Mouse (Mus musculus) hindbrain, embryonic 14.5 days (tissue): Measurements from ENCODE around the gene Gpr45. TPM values are rescaled to one million over a fixed set of nuclear protein-coding genes. Genes with fewer than 3 reads are reported as not detected.

Experiments
- ATAC-seq: fragments of 200-750 bp; cut with Nextera tagmentation; 2 replicates; pipeline ENCODE4 v1.8.0; 2017; ENCODE audit warnings: moderate number of reproducible peaks, mild to moderate bottlenecking, moderate TSS enrichment, moderate library complexity; ENCODE audit not compliant: low FRiP score
- DNase-seq: peaks from one replicate; pipeline ENCODE4 v3.0.0-alpha.2; 2015; ENCODE audit warnings: low spot score
- H3K27ac ChIP-seq: fragments of 300-500 bp; sonication (generic); 2 replicates; pipeline ENCODE4 v1.5.1; 2014; ENCODE audit warnings: mild to moderate bottlenecking, moderate library complexity
- H3K27me3 ChIP-seq: fragments of 300-500 bp; sonication (generic); 2 replicates; pipeline ENCODE4 v1.6.1; 2014; ENCODE audit warnings: mild to moderate bottlenecking, low read length, mixed read lengths; ENCODE audit not compliant: control insufficient read depth, insufficient read depth
- H3K36me3 ChIP-seq: fragments of 300-500 bp; sonication (generic); replicated peaks from 2 replicates; pipeline ENCODE4 v1.6.1; 2014; ENCODE audit not compliant: control insufficient read depth, insufficient read depth
- H3K4me1 ChIP-seq: fragments of 300-500 bp; sonication (generic); replicated peaks from 2 replicates; pipeline ENCODE4 v1.6.1; 2014; ENCODE audit warnings: antibody characterized with exemption, low read length, mixed read lengths; ENCODE audit not compliant: control insufficient read depth, insufficient read depth
- H3K4me2 ChIP-seq: fragments of 300-500 bp; sonication (generic); replicated peaks from 2 replicates; pipeline ENCODE4 v1.6.1; 2014; ENCODE audit warnings: mild to moderate bottlenecking, moderate library complexity
- H3K4me3 ChIP-seq: fragments of 300-500 bp; sonication (generic); replicated peaks from 2 replicates; pipeline ENCODE4 v1.5.1; 2014; ENCODE audit warnings: mild to moderate bottlenecking, low read length
- H3K9ac ChIP-seq: fragments of 300-500 bp; sonication (generic); 2 replicates; pipeline ENCODE4 v1.6.1; 2014
- H3K9me3 ChIP-seq: fragments of 300-500 bp; sonication (generic); 2 replicates; pipeline ENCODE4 v1.6.1; 2016; ENCODE audit warnings: low read length; ENCODE audit not compliant: control insufficient read depth
- WGBS: fragments of 180-500 bp; shearing (Covaris S2); extraction: QIAGEN DNeasy Blood & Tissue Kit; methylation state at CpG from one replicate; pipeline ENCODE4 v1.1.7; 2014; 5-methylcytosine and 5-hydroxymethylcytosine counted together
- polyA plus RNA-seq: library from polyadenylated mRNA; unstranded; fragments of >200 nt; fragmentation: Nextera tagmentation; extraction: Ambion mirVana; gene quantifications from 2 replicates; pipeline ENCODE4 v1.2.1, GENCODE M21; 2014

Gene Gpr45
- polyA plus RNA-seq, 1 experiment from 2014 or later, result 12.5 TPM

GRCm38 (mm10) chr1:42948486-42948885, 4.2 kb upstream of the Gpr45 start:
- WGBS, result 85% methylated on average over 4 of the region's 4 CpGs
- no peak overlapping the region for H3K9ac ChIP-seq
- no peaks in the 10 kb centered on the region for H3K9me3 ChIP-seq

GRCm38 (mm10) chr1:42953482-42953822, 780 bp downstream of the Gpr45 start:
- no peaks in the 10 kb centered on the region for H3K27me3 ChIP-seq
- peak; percentile 48 for DNase-seq
- peak overlapping the region; percentile 64 for H3K4me3 ChIP-seq
- peaks cover 14% of the 10 kb centered on the region for H3K4me1 ChIP-seq
- ATAC-seq, result peak; percentile 72
- peak overlapping the region; percentile 84 for H3K9ac ChIP-seq
- no peaks in the 10 kb centered on the region for H3K36me3 ChIP-seq
- H3K4me2 ChIP-seq, result peak overlapping the region; percentile 83
- WGBS, result 1% methylated on average over 16 of the region's 16 CpGs
- H3K9me3 ChIP-seq, result no peaks in the 10 kb centered on the region
- H3K27ac ChIP-seq, result peak overlapping the region; percentile 85

More at GRCm38 (mm10) chr1:42948486-42948885, 4.2 kb upstream of the Gpr45 start:
- no peaks in the 10 kb centered on the region for H3K27me3 ChIP-seq
- H3K36me3 ChIP-seq, result no peaks in the 10 kb centered on the region
- H3K27ac ChIP-seq, result no peak overlapping the region
- no peaks in the 10 kb centered on the region for H3K4me1 ChIP-seq
- no peak overlapping the region for H3K4me3 ChIP-seq
- no peak for DNase-seq
- no peak overlapping the region for H3K4me2 ChIP-seq
- ATAC-seq, result no peak

GRCm38 (mm10) chr1:42956828-42957227, 4.2 kb downstream of the Gpr45 start:
- Histone ChIP-seq H3K4me3 (no peak overlapping the region), H3K4me2 (no peak overlapping the region), H3K9ac (no peak overlapping the region), H3K27ac (no peak overlapping the region), H3K36me3 (no peaks in the 10 kb centered on the region), H3K9me3 (no peaks in the 10 kb centered on the region), H3K4me1 (peaks cover 14% of the 10 kb centered on the region), H3K27me3 (no peaks in the 10 kb centered on the region)
- DNase-seq (no peak), ATAC-seq (no peak)
- WGBS, result 87% methylated on average over 1 of the region's 1 CpGs

GRCm38 (mm10) chr1:42983082-42983771, 30.6 kb downstream of the Gpr45 start:
- Histone ChIP-seq H3K36me3 (peaks cover 8% of the 10 kb centered on the region; the same call in 1 of the 2 replicates), H3K9ac (no peak overlapping the region), H3K4me3 (no peak overlapping the region), H3K4me2 (no peak overlapping the region), H3K27me3 (no peaks in the 10 kb centered on the region), H3K27ac (no peak overlapping the region), H3K4me1 (no peaks in the 10 kb centered on the region), H3K9me3 (peaks cover 7% of the 10 kb centered on the region; the same call in 1 of the 2 replicates)
- no peak for ATAC-seq
- no peak for DNase-seq
- WGBS, result 79% methylated on average over 8 of the region's 8 CpGs

- no peaks in the 10 kb centered on the region for H3K27me3 ChIP-seq
- H3K27ac ChIP-seq, result no peak overlapping the region
- peaks cover 7% of the 10 kb centered on the region; the same call in 1 of the 2 replicates for H3K9me3 ChIP-seq
- no peak overlapping the region for H3K9ac ChIP-seq
- 92% methylated on average over 3 of the region's 3 CpGs for WGBS
- no peak overlapping the region for H3K4me3 ChIP-seq
- H3K36me3 ChIP-seq, result peaks cover 8% of the 10 kb centered on the region; the same call in 1 of the 2 replicates
- DNase-seq (no peak), ATAC-seq (no peak)
- no peaks in the 10 kb centered on the region for H3K4me1 ChIP-seq
- H3K4me2 ChIP-seq, result no peak overlapping the region
These were observed 31.4 kb downstream of the Gpr45 start for GRCm38 (mm10) chr1:42984119-42984518.

GRCm38 (mm10) chr1:42988996-42989395, 36.3 kb downstream of the Gpr45 start:
- H3K4me3 ChIP-seq, result no peak overlapping the region
- H3K9me3 ChIP-seq, result peaks cover 7% of the 10 kb centered on the region; the same call in 1 of the 2 replicates
- ATAC-seq, result no peak
- H3K9ac ChIP-seq, result no peak overlapping the region
- DNase-seq, result no peak
- H3K4me2 ChIP-seq, result no peak overlapping the region
- no peaks in the 10 kb centered on the region for H3K4me1 ChIP-seq
- peaks cover 8% of the 10 kb centered on the region; the same call in 1 of the 2 replicates for H3K36me3 ChIP-seq
- H3K27me3 ChIP-seq, result no peaks in the 10 kb centered on the region
- H3K27ac ChIP-seq, result no peak overlapping the region
- 91% methylated on average over 2 of the region's 2 CpGs for WGBS

- ATAC-seq (peak; percentile 93), DNase-seq (peak; percentile 53)
- no peaks in the 10 kb centered on the region for H3K36me3 ChIP-seq
- H3K27me3 ChIP-seq, result no peaks in the 10 kb centered on the region
- peak overlapping the region; percentile 14; the same call in 1 of the 2 replicates for H3K9ac ChIP-seq
- 0 out of 2 replicates have a peak, but pooled peaks cover 14% of the 10 kb centered on the region for H3K4me1 ChIP-seq
- H3K27ac ChIP-seq, result peak overlapping the region; percentile 70
- peak overlapping the region; percentile 40 for H3K4me2 ChIP-seq
- H3K4me3 ChIP-seq, result peak overlapping the region; percentile 7
- no peaks in the 10 kb centered on the region for H3K9me3 ChIP-seq
- 15% methylated on average over 13 of the region's 13 CpGs for WGBS
These were observed 53.4 kb downstream of the Gpr45 start for GRCm38 (mm10) chr1:43006051-43006514.

GRCm38 (mm10) chr1:43006524-43006923, 53.9 kb downstream of the Gpr45 start:
- Histone ChIP-seq H3K4me2 (peak overlapping the region; percentile 40), H3K4me1 (0 out of 2 replicates have a peak, but pooled peaks cover 14% of the 10 kb centered on the region), H3K36me3 (no peaks in the 10 kb centered on the region), H3K27me3 (no peaks in the 10 kb centered on the region), H3K27ac (peak overlapping the region; percentile 70), H3K9me3 (no peaks in the 10 kb centered on the region), H3K4me3 (peak overlapping the region; percentile 7; the same call in 1 of the 2 replicates), H3K9ac (no peak overlapping the region; the same call in 1 of the 2 replicates)
- no peak for DNase-seq
- 68% methylated on average over 4 of the region's 4 CpGs for WGBS
- 0 out of 2 replicates have a peak, but pooled peaks have one; percentile 29 for ATAC-seq

- Histone ChIP-seq H3K36me3 (no peaks in the 10 kb centered on the region), H3K4me2 (no peak overlapping the region), H3K27ac (no peak overlapping the region), H3K9me3 (no peaks in the 10 kb centered on the region), H3K9ac (no peak overlapping the region), H3K4me1 (0 out of 2 replicates have a peak, but pooled peaks cover 13% of the 10 kb centered on the region), H3K4me3 (no peak overlapping the region), H3K27me3 (no peaks in the 10 kb centered on the region)
- no peak for ATAC-seq
- 92% methylated on average over 4 of the region's 4 CpGs for WGBS
- no peak for DNase-seq
These were observed 57.8 kb downstream of the Gpr45 start for GRCm38 (mm10) chr1:43010461-43010860.
